Comparison of ENCODE assay signal across 8 mouse cellular contexts in genomic region chr11:59661005-59661404, GRCm38 (mm10). TPM values are rescaled to one million over a fixed set of nuclear protein-coding genes. Genes with fewer than 3 reads are reported as not detected.
DNase-seq lines count a peak whose midpoint lies in the region; ATAC-seq and TF ChIP-seq lines count a peak whose summit lies in the region.

TSS of gene Mprip (plus strand) at chr11:59661305.

- peak within 1 kb of the TSS; percentile 65 for H3K4me2 ChIP-seq in forebrain, embryonic 13.5 days
- peak within 1 kb of the TSS; percentile 65 for H3K4me2 ChIP-seq in midbrain, postnatal 0 days (ENCODE audit: low read depth, low read length, poor library complexity, severe bottlenecking)

- no peak for TF ChIP-seq CTCF in G1E (IDR thresholded peaks at IDR 0.05; ENCODE audit: low read depth, low read length)
- TF ChIP-seq CTCF in midbrain, postnatal 0 days (IDR thresholded peaks at IDR 0.05) = no peak

- no peak for ATAC-seq in CD4-positive, CD25-positive, alpha-beta regulatory T cell, adult 4 months
- ATAC-seq in G1E (ENCODE audit: extremely low read depth, insufficient number of reproducible peaks, low FRiP score, poor library complexity, severe bottlenecking) = no peak
- ATAC-seq in forebrain, embryonic 13.5 days = no peak
- no peak for ATAC-seq in midbrain, postnatal 0 days (ENCODE audit: low FRiP score)

- H3K9me3 ChIP-seq in G1E (replicated peaks) = no peaks in the 10 kb centered on the region
- no peaks in the 10 kb centered on the region for H3K9me3 ChIP-seq in forebrain, embryonic 13.5 days (replicated peaks)
- H3K9me3 ChIP-seq in hindbrain, embryonic 10.5 days = no peaks in the 10 kb centered on the region
- H3K9me3 ChIP-seq in midbrain, postnatal 0 days (ENCODE audit: low read length) = no peaks in the 10 kb centered on the region

- no peak for DNase-seq in G1E (ENCODE audit: low spot score)
- DNase-seq in hindbrain, embryonic 10.5 days (ENCODE audit: low spot score) = no peak
- no peak for DNase-seq in left cerebral cortex, postnatal 10 days (ENCODE audit: extremely low spot score in 1 of 2, low spot score in 2 of 2)
- no peak for DNase-seq in midbrain, postnatal 0 days (ENCODE audit: low spot score)
- DNase-seq in spleen, postnatal 36 days (ENCODE audit: low spot score in 2 of 2) = no peak
- no peak for DNase-seq in testis, postnatal 14 days (ENCODE audit: low spot score)

- intact Hi-C loops in left cerebral cortex, postnatal 10 days (cut with DNase I) = loop anchor here (5.0 kb wide), 1 partner anchor 71 kb away; no protein-coding TSS in a partner anchor

- H3K4me3 ChIP-seq in G1E (ENCODE audit: low read depth, low read length) = peak within 1 kb of the TSS; percentile 77
- H3K4me3 ChIP-seq in forebrain, embryonic 13.5 days = peak within 1 kb of the TSS; percentile 77
- peak within 1 kb of the TSS; percentile 71 for H3K4me3 ChIP-seq in hindbrain, embryonic 10.5 days
- peak within 1 kb of the TSS; percentile 71 for H3K4me3 ChIP-seq in midbrain, postnatal 0 days (ENCODE audit: low read depth, low read length)

- peaks cover 31% of the 10 kb centered on the region for H3K4me1 ChIP-seq in G1E (ENCODE audit: insufficient read depth, low read depth, low read length)
- peaks cover 38% of the 10 kb centered on the region for H3K4me1 ChIP-seq in forebrain, embryonic 13.5 days
- H3K4me1 ChIP-seq in hindbrain, embryonic 10.5 days (replicated peaks) = peaks cover 40% of the 10 kb centered on the region
- H3K4me1 ChIP-seq in midbrain, postnatal 0 days (ENCODE audit: insufficient read depth, low read length) = peaks cover 14% of the 10 kb centered on the region

- H3K36me3 ChIP-seq in G1E (replicated peaks) = peaks cover 17% of the 10 kb centered on the region
- no peaks in the 10 kb centered on the region for H3K36me3 ChIP-seq in forebrain, embryonic 13.5 days (ENCODE audit: poor library complexity, severe bottlenecking)
- no peaks in the 10 kb centered on the region for H3K36me3 ChIP-seq in hindbrain, embryonic 10.5 days
- H3K36me3 ChIP-seq in midbrain, postnatal 0 days (ENCODE audit: insufficient read depth, low read length) = no peaks in the 10 kb centered on the region

- H3K27me3 ChIP-seq in G1E (ENCODE audit: insufficient read depth, low read length) = peaks cover 26% of the 10 kb centered on the region
- H3K27me3 ChIP-seq in forebrain, embryonic 13.5 days = no peaks in the 10 kb centered on the region
- H3K27me3 ChIP-seq in hindbrain, embryonic 10.5 days (ENCODE audit: insufficient read depth, poor library complexity, severe bottlenecking) = peaks cover 9% of the 10 kb centered on the region
- no peaks in the 10 kb centered on the region for H3K27me3 ChIP-seq in midbrain, postnatal 0 days (ENCODE audit: insufficient read depth, low read length)

- peak within 1 kb of the TSS; percentile 90 for H3K9ac ChIP-seq in forebrain, embryonic 13.5 days
- H3K9ac ChIP-seq in midbrain, postnatal 0 days (replicated peaks; ENCODE audit: low read length, poor library complexity, severe bottlenecking) = peak within 1 kb of the TSS; percentile 70

- WGBS in forebrain, embryonic 13.5 days = 61% methylated on average over 3 of the region's 3 CpGs
- 59% methylated on average over 3 of the region's 3 CpGs for WGBS in hindbrain, embryonic 10.5 days
- 64% methylated on average over 3 of the region's 3 CpGs for WGBS in midbrain, postnatal 0 days

- peak within 1 kb of the TSS; percentile 87 for H3K27ac ChIP-seq in forebrain, embryonic 13.5 days
- H3K27ac ChIP-seq in hindbrain, embryonic 10.5 days = peak within 1 kb of the TSS; percentile 92
- peak within 1 kb of the TSS; percentile 90 for H3K27ac ChIP-seq in midbrain, postnatal 0 days (ENCODE audit: low read depth, low read length)

RNA-seq across cellular contexts. Expression of gene Mprip, which starts in this region (rescaled TPM):
- polyA plus RNA-seq in CD4-positive, CD25-positive, alpha-beta regulatory T cell, adult 4 months (2017; shearing (Covaris generic)) = 10 to 100 TPM; 21.3 to 29.6 TPM
- total RNA-seq in G1E (2014; fragmentation: Nextera tagmentation) (27.6 and 32.2 TPM in 2 replicates), G1E (2017) (55.8 and 60.1 TPM in 2 replicates)
- polyA plus RNA-seq in G1E (2012) = 43.3 and 43.4 TPM in 2 replicates
- 37.1 and 40.5 TPM in 2 replicates for polyA plus RNA-seq in forebrain, embryonic 13.5 days (2015; fragmentation: Nextera tagmentation; extraction: Ambion mirVana)
- 28.6 and 32.2 TPM in 2 replicates for polyA plus RNA-seq in hindbrain, embryonic 10.5 days (2016; fragmentation: Nextera tagmentation; extraction: Ambion mirVana)
- total RNA-seq in left cerebral cortex, postnatal 10 days (2021) = 100 to 1,000 TPM; 239 to 247 TPM
- 157 and 172 TPM in 2 replicates for total RNA-seq in midbrain, postnatal 0 days (2014; rRNA removed)
- 49.3 and 53.3 TPM in 2 replicates for polyA plus RNA-seq in midbrain, postnatal 0 days (2015; fragmentation: Nextera tagmentation; extraction: Ambion mirVana)
